Mouse (Mus musculus) urinary bladder, postnatal 36 days (tissue): Measurements from ENCODE around the gene Olfr823.
"Not testable (repeated sequence)": the region's sequence is repeated elsewhere in the genome, so short reads cannot be mapped to it uniquely, and the experiment has no call there.

Experiments used
- DNase-seq, 2 experiments: peaks; one replicate each; pipeline ENCODE4 v3.0.0; 2022; ENCODE audit warnings: low spot score in 2 of 2, mixed read lengths in 1 of 2

Olfr823 gene

DNA sequence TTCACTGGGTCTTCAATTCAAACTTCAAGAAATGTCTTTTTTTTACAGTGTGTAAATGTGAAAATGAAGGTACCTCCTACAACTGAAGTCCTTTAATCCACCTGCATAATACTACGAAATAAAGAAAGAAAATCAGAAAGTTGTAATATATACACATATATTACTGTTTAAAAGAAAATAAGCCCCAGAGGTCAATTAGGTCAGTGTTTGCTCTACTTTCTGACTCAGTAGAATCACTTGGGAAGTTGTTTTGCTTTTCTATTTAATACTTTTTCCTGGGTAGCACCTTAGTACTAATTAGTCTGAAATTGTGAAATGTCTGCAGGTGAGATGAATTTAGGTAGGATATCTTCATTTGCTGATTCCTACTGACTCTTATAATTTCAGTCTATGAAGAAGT is at the start of gene Olfr823:
TSS of gene Olfr823 (minus strand) at position 101 of the 400 bp plus-strand sequence.
- not testable (repeated sequence) for DNase-seq

DNA sequence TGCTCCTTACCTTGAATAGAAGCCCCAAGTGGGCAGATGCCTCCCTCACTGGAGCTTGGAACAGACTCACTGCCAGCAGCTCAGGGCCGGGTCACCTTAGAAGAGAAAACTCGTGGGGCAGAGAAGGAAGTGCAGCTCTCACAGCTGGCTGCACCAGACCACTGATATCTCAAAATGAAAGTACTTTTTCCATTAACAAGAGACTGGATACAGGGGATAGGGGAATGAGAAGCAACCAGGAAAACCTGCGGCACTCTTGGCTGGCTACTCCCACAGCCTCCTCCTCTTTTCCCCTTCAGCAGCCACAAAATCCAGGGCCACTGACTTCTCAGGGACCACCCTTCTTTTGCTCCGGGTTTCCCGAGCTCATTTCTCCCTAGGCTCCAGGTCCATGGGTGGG is 28.9 kb upstream of the Olfr823 start:
- no peak for DNase-seq

DNA sequence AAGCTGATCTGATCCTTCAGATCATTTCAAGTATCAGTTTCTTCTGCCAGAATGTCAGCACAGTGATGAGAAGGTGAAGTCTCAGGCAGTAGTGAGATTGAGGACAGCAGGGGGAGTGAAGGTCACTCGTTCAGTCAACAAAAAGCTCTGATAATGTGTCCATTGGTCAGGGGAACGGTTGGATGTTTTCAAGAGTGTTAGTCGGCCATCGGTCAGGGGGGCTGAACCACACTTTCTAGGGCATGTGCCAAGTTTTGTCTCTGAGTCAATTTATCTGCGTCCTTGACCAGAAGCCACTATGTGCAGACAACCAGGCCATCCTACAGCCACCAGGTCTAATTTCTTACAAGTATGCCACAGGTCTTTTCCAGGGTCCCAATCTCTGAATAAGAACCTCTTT is 27.3 kb upstream of the Olfr823 start:
- DNase-seq = not testable (repeated sequence)

DNA sequence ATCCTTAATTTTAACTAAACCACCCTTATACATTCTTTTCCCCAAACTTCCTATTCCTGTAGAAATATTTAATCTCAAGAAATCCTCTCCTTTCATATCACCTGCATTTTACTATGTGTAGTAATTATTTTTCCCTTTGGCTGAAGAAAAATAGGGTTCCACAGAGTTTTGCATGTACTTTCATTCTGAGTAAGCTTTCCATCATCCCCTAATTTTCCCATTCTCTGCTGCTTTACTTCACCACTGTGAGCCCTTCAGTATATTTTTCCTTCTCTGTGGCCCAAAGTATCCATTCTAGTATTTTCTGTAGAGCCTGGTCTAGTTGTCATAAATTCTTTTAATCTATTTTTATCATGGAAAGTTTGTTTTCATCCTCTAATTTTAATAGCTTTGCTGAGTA is 19.6 kb upstream of the Olfr823 start:
- DNase-seq = no peak

DNA sequence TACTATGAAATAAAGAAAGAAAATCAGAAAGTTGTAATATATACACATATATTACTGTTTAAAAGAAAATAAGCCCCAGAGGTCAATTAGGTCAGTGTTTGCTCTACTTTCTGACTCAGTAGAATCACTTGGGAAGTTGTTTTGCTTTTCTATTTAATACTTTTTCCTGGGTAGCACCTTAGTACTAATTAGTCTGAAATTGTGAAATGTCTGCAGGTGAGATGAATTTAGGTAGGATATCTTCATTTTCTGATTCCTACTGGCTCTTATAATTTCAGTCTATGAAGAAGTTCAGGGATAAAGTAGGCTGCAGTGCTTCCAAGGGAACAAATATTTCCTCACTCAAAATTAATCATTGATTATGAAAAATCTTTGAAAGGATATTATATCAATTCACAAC is 14.7 kb upstream of the Olfr823 start, which contains the start of gene Olfr824:
TSS of gene Olfr824 (minus strand) at position 101 of the 400 bp plus-strand sequence.
- not testable (repeated sequence) for DNase-seq

DNA sequence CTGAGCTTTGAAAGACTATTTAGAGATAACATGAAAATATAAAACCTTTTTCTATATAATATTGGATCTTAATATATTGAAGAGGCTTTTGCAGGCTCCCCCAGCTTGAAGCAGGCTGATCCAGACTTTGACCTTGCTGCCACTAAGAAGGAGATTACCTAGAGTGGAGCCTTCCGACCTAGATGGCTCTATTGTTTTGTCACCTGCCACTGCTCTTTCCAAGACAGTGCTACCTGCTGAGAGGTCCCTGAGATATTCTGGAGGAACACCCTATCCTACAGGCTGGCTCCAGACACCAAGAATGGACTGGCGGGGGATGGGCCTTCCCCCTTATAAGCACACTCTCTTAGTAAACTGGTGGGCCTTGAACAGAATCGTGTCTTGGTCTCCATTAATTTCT is 862 bp upstream of the Olfr823 start:
- DNase-seq = not testable (repeated sequence)

DNA sequence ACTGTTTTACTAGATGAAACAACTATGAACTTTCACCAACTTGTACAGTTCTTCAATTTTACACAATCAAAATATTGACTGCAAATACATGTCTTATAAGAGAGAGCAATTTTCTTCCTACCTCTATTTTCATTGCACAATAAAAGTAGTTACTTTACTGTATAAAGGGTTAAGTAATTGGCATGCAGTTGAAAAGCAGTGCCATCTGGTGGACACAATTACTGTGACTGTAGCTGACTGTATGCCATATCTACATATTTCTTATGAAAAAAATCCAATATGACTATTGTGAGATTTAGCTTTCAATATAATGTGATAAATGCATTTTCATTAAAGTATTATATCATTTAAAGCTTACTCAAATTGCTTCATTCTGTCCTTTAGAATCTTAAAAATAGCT is 19.1 kb downstream of the Olfr823 start:
- no peak for DNase-seq

DNA sequence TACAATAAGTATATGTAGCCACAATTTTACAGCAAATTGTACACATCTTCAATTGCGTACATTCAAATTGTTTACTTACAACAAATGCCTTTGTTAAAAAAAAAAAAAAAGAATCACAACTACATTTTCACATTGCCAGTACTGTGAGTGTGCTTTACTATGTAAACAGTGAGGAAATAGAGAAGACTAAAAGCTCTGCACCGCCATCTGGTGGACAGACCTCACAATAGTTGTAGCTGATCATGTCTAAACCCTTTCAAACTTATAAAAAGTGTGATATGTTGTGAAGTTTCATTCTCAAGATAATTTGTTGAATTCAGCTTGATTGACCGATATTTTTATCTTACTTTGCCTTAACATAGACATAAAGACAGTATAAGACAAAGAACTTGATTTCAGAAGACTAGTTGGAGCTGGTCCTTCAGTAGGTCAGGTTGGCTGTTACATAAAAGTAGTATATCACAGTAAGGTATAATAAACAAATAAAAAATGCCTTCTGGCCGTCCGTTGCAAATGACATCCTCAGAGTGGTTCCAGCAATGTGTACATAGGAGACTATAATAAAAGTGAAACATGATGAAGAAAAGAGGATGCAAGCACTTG is 22.2 kb downstream of the Olfr823 start:
- DNase-seq = peak; percentile 7 to 9

DNA sequence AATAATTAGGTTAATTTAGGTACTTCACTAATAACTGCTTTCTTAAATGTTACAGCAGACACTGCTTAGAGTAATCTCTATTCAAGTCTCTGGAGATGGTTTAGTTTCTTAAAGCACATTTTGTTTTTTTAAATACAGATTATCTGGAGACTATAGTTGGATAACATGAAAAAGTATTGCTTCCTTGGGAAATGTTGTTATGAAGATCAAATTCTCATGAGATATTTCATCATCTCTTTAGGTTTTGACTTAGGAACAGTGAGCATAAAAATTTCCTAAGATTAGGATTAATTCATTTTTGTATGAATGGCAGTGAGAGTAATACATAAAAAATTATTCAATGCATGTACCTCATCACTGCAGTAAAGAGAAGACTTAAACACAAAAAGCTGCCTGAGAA is 44.3 kb downstream of the Olfr823 start, which contains the start of gene Olfr822:
TSS of gene Olfr822 (plus strand) at position 301 of the 400 bp plus-strand sequence.
- no peak for DNase-seq
